Mouse (Mus musculus) fibroblast of lung, adult 2 months (primary cell): ENCODE measurements around the gene Chrm4.

Experiments used
- DNase-seq: peaks from one replicate; pipeline ENCODE4 v3.0.0-alpha.2; 2011; ENCODE audit warnings: low read depth

The Chrm4 gene

GRCm38 (mm10) chr2:91922586-91923414 is 4.2 kb upstream of the Chrm4 start:
- DNase-seq, result no peak

GRCm38 (mm10) chr2:91923415-91924337 is 3.4 kb upstream of the Chrm4 start:
- DNase-seq, result no peak

- no peak for DNase-seq
Measured at GRCm38 (mm10) chr2:91924726-91925125, 2.3 kb upstream of the Chrm4 start.

GRCm38 (mm10) chr2:91925442-91925841 is 1.6 kb upstream of the Chrm4 start:
- no peak for DNase-seq

GRCm38 (mm10) chr2:91927826-91928533 is 931 bp downstream of the Chrm4 start:
- DNase-seq, result no peak

- DNase-seq, result no peak
Measured at GRCm38 (mm10) chr2:91928534-91929350, 1.7 kb downstream of the Chrm4 start.

- DNase-seq, result no peak
Measured at GRCm38 (mm10) chr2:91929455-91929854, 2.4 kb downstream of the Chrm4 start.

- no peak for DNase-seq
Measured at GRCm38 (mm10) chr2:91929936-91930335, 2.9 kb downstream of the Chrm4 start.

GRCm38 (mm10) chr2:91930761-91931291 is 3.8 kb downstream of the Chrm4 start:
- DNase-seq, result no peak

GRCm38 (mm10) chr2:91931328-91932159 is 4.5 kb downstream of the Chrm4 start:
- DNase-seq, result no peak

GRCm38 (mm10) chr2:91932160-91932711 is 5.2 kb downstream of the Chrm4 start, which contains the start of gene Mdk:
TSS of gene Mdk (minus strand) at chr2:91932297.
- no peak for DNase-seq

- no peak for DNase-seq
Measured at GRCm38 (mm10) chr2:91932737-91933350, 5.8 kb downstream of the Chrm4 start.

GRCm38 (mm10) chr2:91933471-91933870 is 6.4 kb downstream of the Chrm4 start:
- DNase-seq, result no peak

- no peak for DNase-seq
Measured at GRCm38 (mm10) chr2:91934016-91934415, 7.0 kb downstream of the Chrm4 start.

- no peak for DNase-seq
Measured at GRCm38 (mm10) chr2:91934826-91935525, 7.9 kb downstream of the Chrm4 start.

- no peak for DNase-seq
Measured at GRCm38 (mm10) chr2:91936154-91936553, 9.1 kb downstream of the Chrm4 start.

GRCm38 (mm10) chr2:91939303-91939935 is 12.4 kb downstream of the Chrm4 start:
- DNase-seq, result no peak

GRCm38 (mm10) chr2:91942356-91942755 is 15.3 kb downstream of the Chrm4 start:
- DNase-seq, result no peak
